Mouse (Mus musculus): ENCODE data around the gene Tcaf2.

- TF ChIP-seq CTCF (IDR thresholded peaks at IDR 0.05; ENCODE audit: low read depth, low read length) (no peak), POLR2A (IDR thresholded peaks at IDR 0.05; ENCODE audit: extremely low read depth, insufficient read depth, low read length) (no peak)
Observed at GRCm38 (mm10) chr6:42661739-42662138, 16.7 kb upstream of the Tcaf2 start.

All from liver, adult 2 months (tissue).